Mouse (Mus musculus): Measurements from ENCODE around the gene Fam110c.
"Not testable (repeated sequence)": the region's sequence is repeated elsewhere in the genome, so short reads cannot be mapped to it uniquely, and the experiment has no call there.

Fam110c gene

GRCm38 (mm10) chr12:31073412-31074354 lies at the start of gene Fam110c:
Gene Fam110c (plus strand): TSS chr12:31073861.
- DNase-seq (ENCODE audit: extremely low read depth, low read depth), result no peak

GRCm38 (mm10) chr12:31026423-31026822 lies 47.2 kb upstream of the Fam110c start:
- DNase-seq (ENCODE audit: extremely low read depth, low read depth), result no peak

- no peak for DNase-seq (ENCODE audit: extremely low read depth, low read depth)
Measured at GRCm38 (mm10) chr12:31052066-31052465, 21.6 kb upstream of the Fam110c start.

GRCm38 (mm10) chr12:31056291-31056864 lies 17.3 kb upstream of the Fam110c start:
- DNase-seq (ENCODE audit: extremely low read depth, low read depth), result no peak

- DNase-seq (ENCODE audit: extremely low read depth, low read depth), result no peak
Measured at GRCm38 (mm10) chr12:31059393-31059853, 14.2 kb upstream of the Fam110c start.

- DNase-seq (ENCODE audit: extremely low read depth, low read depth), result no peak
Measured at GRCm38 (mm10) chr12:31060245-31060644, 13.4 kb upstream of the Fam110c start.

- DNase-seq (ENCODE audit: extremely low read depth, low read depth), result no peak
Measured at GRCm38 (mm10) chr12:31071222-31071621, 2.4 kb upstream of the Fam110c start.

- not testable (repeated sequence) for DNase-seq (ENCODE audit: extremely low read depth, low read depth)
Measured at GRCm38 (mm10) chr12:31074355-31074786, 710 bp downstream of the Fam110c start.

GRCm38 (mm10) chr12:31074839-31075538 lies 1.3 kb downstream of the Fam110c start:
- DNase-seq (ENCODE audit: extremely low read depth, low read depth), result no peak

- DNase-seq (ENCODE audit: extremely low read depth, low read depth), result no peak
Measured at GRCm38 (mm10) chr12:31077020-31077419, 3.4 kb downstream of the Fam110c start.

- no peak for DNase-seq (ENCODE audit: extremely low read depth, low read depth)
Measured at GRCm38 (mm10) chr12:31078030-31078429, 4.4 kb downstream of the Fam110c start.

- no peak for DNase-seq (ENCODE audit: extremely low read depth, low read depth)
Measured at GRCm38 (mm10) chr12:31080352-31080751, 6.7 kb downstream of the Fam110c start.

- DNase-seq (ENCODE audit: extremely low read depth, low read depth), result no peak
Measured at GRCm38 (mm10) chr12:31080890-31081554, 7.4 kb downstream of the Fam110c start.

GRCm38 (mm10) chr12:31083007-31083406 lies 9.3 kb downstream of the Fam110c start:
- DNase-seq (ENCODE audit: extremely low read depth, low read depth), result peak; percentile 84

GRCm38 (mm10) chr12:31083407-31083806 lies 9.7 kb downstream of the Fam110c start:
- DNase-seq (ENCODE audit: extremely low read depth, low read depth), result no peak

- DNase-seq (ENCODE audit: extremely low read depth, low read depth), result peak; percentile 72
Measured at GRCm38 (mm10) chr12:31087060-31087459, 13.4 kb downstream of the Fam110c start.

- DNase-seq (ENCODE audit: extremely low read depth, low read depth), result no peak
Measured at GRCm38 (mm10) chr12:31090401-31090800, 16.7 kb downstream of the Fam110c start.

- no peak for DNase-seq (ENCODE audit: extremely low read depth, low read depth)
Measured at GRCm38 (mm10) chr12:31090882-31091640, 17.4 kb downstream of the Fam110c start.

- DNase-seq (ENCODE audit: extremely low read depth, low read depth), result no peak
Measured at GRCm38 (mm10) chr12:31092481-31092880, 18.8 kb downstream of the Fam110c start.

GRCm38 (mm10) chr12:31097185-31097584 lies 23.5 kb downstream of the Fam110c start:
- DNase-seq (ENCODE audit: extremely low read depth, low read depth), result no peak
